Mouse (Mus musculus) layer of hippocampus, adult 9-10 months (tissue): Measurements from ENCODE around the gene Lrtm2.
A peak's percentile ranks its signal among the peaks of the same experiment; 100 is the strongest.
"Not testable (repeated sequence)": the region's sequence is repeated elsewhere in the genome, so short reads cannot be mapped to it uniquely, and the experiment has no call there.

Experiments used
- DNase-seq: peaks from one replicate; pipeline ENCODE4 v3.0.0; 2022; ENCODE audit warnings: low spot score

Gene Lrtm2

DNA sequence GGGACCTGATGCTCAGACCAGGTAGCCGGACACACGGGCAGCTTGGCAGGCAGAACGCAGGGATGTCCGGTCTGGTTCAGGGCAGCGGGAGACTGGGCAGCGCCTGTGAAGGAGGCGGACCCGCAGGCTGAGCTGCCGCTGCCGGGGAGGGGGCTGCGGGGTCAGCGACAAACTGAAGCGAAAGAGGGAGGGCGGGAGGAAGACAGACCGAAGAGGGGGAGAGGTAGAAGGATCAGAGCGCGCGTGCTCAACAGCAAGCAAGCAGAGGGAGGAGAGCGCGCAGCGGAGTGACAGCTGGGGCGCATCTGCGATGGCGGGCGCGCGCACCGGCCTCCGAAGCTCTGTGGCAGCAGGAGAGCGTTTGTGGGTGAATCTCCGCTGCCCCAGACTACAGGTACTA is at the start of gene Lrtm2:
TSS of gene Lrtm2 (minus strand) at position 261 of the 400 bp plus-strand sequence.
- DNase-seq: no peak

GRCm38 (mm10) chr6:119378631-119379030 is 48.1 kb upstream of the Lrtm2 start:
- no peak for DNase-seq

DNA sequence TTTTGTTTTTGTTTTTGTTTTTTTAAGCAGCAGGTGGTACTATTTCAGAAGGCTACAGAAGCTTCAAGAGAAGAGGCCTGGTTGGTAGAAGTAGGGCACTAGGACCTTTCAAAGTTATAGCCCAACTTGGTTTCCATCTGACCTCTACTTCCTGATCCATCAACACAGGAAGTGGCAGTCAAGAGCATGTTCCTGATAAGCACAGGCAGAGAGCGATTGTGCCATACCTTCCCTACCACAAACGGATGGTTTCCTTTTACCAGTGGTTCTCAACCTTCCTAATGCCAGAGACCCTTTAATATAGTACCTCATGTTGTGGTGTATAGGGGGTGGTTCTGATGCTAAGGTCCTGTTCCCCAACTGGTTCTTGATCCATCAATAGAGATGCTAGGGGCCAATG is 47.0 kb upstream of the Lrtm2 start:
- DNase-seq: no peak

- no peak for DNase-seq
Measured at GRCm38 (mm10) chr6:119375035-119375434, 44.5 kb upstream of the Lrtm2 start.

DNA sequence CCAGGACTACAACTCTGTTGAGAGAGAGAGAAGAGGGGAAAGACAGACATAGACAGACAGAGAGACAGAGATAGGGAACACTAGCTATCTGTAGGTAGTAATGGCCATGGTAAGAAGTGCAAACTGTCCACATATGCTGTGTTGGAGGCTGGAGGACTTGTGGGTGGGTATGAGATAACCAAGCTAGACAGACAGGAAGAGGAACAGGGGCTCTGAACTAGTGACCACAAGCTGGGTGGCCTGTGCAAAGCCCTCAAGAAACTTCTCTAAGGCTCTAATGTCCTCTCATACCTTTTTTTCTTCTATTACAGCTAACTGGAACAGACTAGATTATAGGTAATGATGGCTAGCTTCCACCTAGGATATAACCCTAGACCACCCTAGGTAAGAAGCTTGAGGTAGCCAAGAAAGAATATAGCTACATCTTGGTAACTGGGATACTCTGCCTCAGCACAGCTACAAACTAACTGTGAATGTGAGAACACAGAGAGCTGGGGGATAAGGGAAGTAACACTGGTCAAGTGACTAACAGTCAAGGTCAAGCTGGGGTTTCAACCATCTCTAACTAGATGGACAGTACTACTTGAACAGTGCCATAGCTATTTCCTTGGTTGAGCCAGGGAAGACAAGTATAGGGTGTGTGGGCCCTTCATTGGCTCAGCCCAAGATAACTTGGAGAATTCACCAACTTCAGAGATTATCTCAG is 42.6 kb upstream of the Lrtm2 start:
- no peak for DNase-seq

- DNase-seq: no peak
Measured at GRCm38 (mm10) chr6:119372237-119372636, 41.7 kb upstream of the Lrtm2 start.

DNA sequence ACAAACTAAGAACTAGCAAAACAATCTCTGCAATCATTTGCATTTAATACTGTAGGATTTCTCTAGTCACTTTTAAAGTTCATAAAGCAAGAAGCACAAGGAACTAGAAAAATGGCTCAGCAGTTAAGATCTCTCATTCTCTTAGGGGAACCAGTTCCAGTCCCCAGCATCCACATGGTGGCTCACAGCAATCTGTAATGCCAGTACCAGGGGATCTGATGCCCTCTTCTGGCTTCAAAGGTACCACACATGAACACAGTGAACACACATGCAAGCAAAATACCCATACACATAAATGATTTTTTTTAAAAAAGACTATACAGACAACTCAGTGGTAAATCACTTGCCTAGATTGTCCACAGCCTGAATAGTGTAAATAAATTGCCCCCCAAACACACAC is 41.1 kb upstream of the Lrtm2 start:
- DNase-seq: no peak

GRCm38 (mm10) chr6:119367382-119367781 is 36.8 kb upstream of the Lrtm2 start:
- no peak for DNase-seq

- not testable (repeated sequence) for DNase-seq
Measured at GRCm38 (mm10) chr6:119366800-119367199, 36.2 kb upstream of the Lrtm2 start.

DNA sequence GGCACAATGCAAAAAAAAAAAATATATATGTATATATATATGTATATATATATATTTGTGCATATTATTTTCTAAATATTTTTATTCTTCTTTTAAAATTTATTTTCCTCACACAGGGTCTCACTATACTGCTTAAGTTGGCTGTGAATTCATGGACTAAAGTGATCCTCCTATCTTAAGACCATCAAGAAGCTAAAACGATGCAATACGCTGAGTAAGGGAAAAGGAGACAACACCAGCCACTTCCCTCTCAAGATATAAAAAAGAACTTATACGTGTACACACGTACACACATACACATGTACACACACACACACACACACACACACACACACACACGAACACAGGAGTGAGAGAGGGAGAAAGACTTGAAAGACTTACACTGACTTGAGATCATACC is 33.0 kb upstream of the Lrtm2 start:
- no peak for DNase-seq

- no peak for DNase-seq
Measured at GRCm38 (mm10) chr6:119360925-119361702, 30.5 kb upstream of the Lrtm2 start.

GRCm38 (mm10) chr6:119360250-119360649 is 29.7 kb upstream of the Lrtm2 start:
- DNase-seq: not testable (repeated sequence)

DNA sequence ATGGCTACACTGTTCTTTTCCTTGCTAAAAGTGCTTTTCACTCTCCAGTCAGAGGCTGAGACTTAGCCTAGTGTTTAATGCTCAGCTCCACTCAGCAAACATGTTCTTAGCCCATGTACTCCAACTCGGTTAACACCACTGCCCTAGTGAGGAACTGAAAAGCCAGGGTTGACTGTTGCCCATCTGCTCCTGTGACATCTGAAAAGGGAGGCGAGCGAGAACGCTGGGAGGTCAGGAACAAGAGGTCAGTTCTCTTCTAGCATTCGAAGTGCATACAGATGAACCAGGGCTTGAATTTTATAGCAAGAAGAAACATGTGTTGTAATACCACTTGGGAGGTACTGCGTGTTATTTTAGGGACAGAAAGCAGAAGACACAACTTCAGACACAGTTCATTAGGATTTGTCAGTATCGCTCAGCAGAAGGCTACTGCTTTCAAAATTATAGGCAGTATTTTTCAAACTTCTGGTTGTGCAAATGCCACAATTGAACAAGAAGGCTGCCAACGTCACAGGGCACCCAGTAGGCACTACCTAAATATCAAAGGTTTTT is 27.5 kb upstream of the Lrtm2 start:
- DNase-seq: no peak

GRCm38 (mm10) chr6:119352501-119352900 is 21.9 kb upstream of the Lrtm2 start:
- no peak for DNase-seq

GRCm38 (mm10) chr6:119351656-119352055 is 21.1 kb upstream of the Lrtm2 start:
- DNase-seq: no peak

GRCm38 (mm10) chr6:119350703-119351198 is 20.2 kb upstream of the Lrtm2 start:
- no peak for DNase-seq

- peak; percentile 96 for DNase-seq
Measured at GRCm38 (mm10) chr6:119348234-119348633, 17.7 kb upstream of the Lrtm2 start.

- DNase-seq: no peak
Measured at GRCm38 (mm10) chr6:119347813-119348212, 17.2 kb upstream of the Lrtm2 start.

DNA sequence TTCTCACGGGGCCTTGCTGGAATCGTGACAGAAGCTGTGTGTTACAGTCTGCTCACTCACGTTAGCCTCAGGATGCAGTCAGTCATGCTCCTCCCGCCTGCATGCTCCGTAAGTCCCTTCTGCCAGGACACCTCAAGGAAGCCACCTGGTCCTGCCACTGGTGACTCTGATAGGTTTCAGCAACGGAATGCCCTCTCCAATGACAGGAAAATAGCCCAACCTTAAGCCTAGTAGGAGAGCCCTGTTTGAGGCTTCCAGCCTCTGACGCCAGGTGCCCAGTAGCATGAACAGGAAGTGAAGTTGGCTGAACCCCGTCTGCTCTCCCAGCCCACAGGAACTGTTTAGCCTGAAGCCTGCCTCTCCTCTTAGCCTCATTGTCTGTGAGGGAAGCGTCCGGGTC is 15.7 kb upstream of the Lrtm2 start:
- no peak for DNase-seq

DNA sequence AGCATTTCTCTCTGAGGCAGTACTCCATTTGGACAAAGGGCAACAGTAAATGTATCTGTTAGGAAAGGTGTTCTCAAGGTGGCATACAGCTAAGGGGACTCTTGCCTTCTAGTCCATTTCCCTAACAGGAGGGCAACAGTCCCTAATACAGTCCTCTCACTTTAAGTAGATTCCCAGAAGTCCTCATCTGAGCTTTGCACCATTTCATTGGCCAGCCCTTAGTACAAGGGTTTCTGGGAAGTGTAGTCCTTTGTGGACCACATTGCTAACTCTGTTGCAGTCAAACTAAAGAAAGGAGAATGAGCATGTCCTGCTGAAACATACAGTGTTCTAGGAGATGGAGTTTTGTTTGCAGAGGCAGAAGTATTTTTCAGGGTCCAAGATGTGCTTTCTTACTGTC is 10.8 kb upstream of the Lrtm2 start:
- DNase-seq: no peak

DNA sequence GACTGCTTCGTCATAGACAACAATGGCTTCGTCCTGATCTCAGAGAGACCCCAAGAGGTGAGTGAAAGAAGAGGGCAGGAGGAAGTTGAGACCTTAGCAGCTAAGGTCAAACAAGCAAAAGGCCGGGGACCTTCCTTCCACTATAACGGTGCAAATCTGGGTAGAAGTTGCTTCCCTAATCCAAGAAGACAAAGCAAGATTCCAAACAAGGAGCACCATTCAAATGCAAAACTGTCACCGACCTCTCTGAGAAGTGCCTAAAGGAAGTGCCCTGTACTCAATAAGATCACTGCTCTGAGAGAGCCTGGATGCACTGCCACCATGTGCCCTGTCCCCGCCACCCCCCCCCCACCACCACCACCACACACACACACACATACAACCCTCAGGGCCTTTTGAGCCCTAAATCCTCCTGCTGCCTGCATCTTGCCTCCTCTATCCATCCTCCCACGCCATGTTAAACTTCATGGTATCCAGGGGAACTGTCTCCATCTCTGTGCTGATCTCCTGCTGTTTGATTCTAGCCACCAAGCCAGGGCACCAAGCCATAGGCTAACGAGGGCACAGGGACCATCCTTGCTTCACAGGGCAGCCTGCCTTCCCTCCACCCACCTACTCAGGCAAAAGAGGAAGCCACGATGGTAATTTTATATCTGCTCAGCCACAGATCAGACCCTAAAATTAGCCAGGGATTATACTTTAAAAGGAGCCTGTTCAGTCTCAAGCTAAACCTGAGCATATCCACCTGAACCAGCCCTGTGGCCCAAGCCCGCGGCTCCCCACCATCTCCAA is 7.8 kb upstream of the Lrtm2 start:
- no peak for DNase-seq

DNA sequence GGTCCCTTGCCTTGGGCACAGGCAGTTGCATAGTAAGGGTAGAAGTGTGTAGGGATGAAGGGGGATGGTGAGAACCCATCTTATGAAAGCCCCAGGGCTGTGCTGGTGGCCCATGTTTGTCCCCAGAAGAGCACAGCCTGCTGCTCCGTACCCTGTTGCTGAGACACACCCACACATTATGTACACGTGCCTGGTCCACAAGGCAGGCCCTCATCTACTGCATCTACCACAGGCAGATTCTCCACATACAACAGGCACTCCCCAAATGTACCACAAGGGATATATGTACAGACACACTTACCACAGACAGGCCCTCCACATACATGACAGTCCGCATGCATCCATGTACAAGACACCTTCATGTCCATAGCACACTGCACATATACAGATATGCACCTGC is 6.7 kb upstream of the Lrtm2 start:
- DNase-seq: no peak
